Mouse (Mus musculus) CH12.LX (cell line): ENCODE measurements at regions not wholly inside any gene's neighbourhood (a gene's known extent, or its start where the extent isn't known, plus 50 kb on each side); places are given as distances from the start of the nearest gene placed in this dataset.

Experiments
- BHLHE40 ChIP-seq: IDR thresholded peaks from 2 replicates; pipeline ENCODE4 v1.6.1; 2011; ENCODE audit warnings: mild to moderate bottlenecking, low read depth, low read length, improper control_type of control experiment
- CTCF ChIP-seq, 2 experiments: IDR thresholded peaks in 1 of 2; conservative IDR thresholded peaks in 1 of 2; 2 replicates each; pipeline ENCODE4 v1.5.1; 2011 to 2012; ENCODE audit warnings: low read depth in 2 of 2, low read length in 2 of 2, improper control_type of control experiment in 1 of 2, inconsistent platforms in 1 of 2, mild to moderate bottlenecking in 1 of 2, moderate library complexity in 1 of 2
- EP300 ChIP-seq: IDR thresholded peaks from 2 replicates; pipeline ENCODE4 v1.6.1; 2011; ENCODE audit warnings: low read length, improper control_type of control experiment
- GABPA ChIP-seq: IDR thresholded peaks from 2 replicates; pipeline ENCODE4 v1.6.1; 2012; ENCODE audit warnings: low read depth, low read length, improper control_type of control experiment, inconsistent platforms; ENCODE audit not compliant: insufficient replicate concordance
- HCFC1 ChIP-seq: IDR thresholded peaks from 2 replicates; pipeline ENCODE4 v1.6.1; 2012; ENCODE audit warnings: low read depth, mild to moderate bottlenecking, inconsistent platforms, low read length, improper control_type of control experiment
- MAZ ChIP-seq: IDR thresholded peaks from 2 replicates; pipeline ENCODE4 v1.6.1; 2012; ENCODE audit warnings: low read depth, mild to moderate bottlenecking, inconsistent platforms, low read length, improper control_type of control experiment, moderate library complexity
- MYC ChIP-seq: IDR thresholded peaks from 2 replicates; pipeline ENCODE4 v1.6.1; 2011; ENCODE audit warnings: low read depth, mild to moderate bottlenecking, improper control_type of control experiment, low read length
- POLR2A ChIP-seq: IDR thresholded peaks from 2 replicates; pipeline ENCODE4 v1.6.1; 2011; ENCODE audit warnings: low read depth, mild to moderate bottlenecking, improper control_type of control experiment, low read length
- POLR2AphosphoS2 ChIP-seq: IDR thresholded peaks from 2 replicates; pipeline ENCODE4 v1.6.1; 2011; ENCODE audit warnings: low read depth, low read length, improper control_type of control experiment
- UBTF ChIP-seq: IDR thresholded peaks from 2 replicates; pipeline ENCODE4 v1.6.1; 2012; ENCODE audit warnings: low read depth, mild to moderate bottlenecking, inconsistent platforms, low read length, improper control_type of control experiment, moderate library complexity
- ZMIZ1 ChIP-seq: IDR thresholded peaks from 2 replicates; pipeline ENCODE4 v1.6.1; 2012; ENCODE audit warnings: low read depth, mild to moderate bottlenecking, inconsistent platforms, low read length, improper control_type of control experiment
- ZNF384 ChIP-seq: IDR thresholded peaks from 2 replicates; pipeline ENCODE4 v1.6.1; 2012; ENCODE audit warnings: low read depth, low read length, improper control_type of control experiment, inconsistent platforms

DNA sequence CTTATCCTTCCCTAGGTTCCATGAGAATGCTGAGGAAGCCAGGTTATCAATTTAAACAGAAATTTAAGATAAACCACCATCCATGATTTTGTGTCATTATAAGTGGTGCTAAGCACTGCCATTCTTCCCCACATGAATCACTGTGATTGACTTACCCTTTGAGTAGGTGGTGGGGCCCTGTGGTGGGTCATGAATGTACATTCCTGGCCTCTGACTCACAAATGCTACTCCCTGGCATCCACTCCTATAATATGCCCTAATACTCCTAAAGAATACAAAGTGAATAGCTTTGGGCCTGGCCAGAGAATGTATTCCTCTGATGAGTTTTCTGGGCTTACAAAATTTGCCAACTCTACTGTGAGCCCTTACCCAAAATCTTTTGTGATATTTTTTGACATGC lies 325.6 kb upstream of the Hsf2 start:
- TF ChIP-seq MAZ (no peak), EP300 (no peak), HCFC1 (no peak), CTCF (conservative IDR thresholded peaks at IDR 0.05 in 1 of 2, IDR thresholded peaks at IDR 0.05 in 1 of 2; ENCODE audit: low read depth in 2 of 2, low read length in 2 of 2) (no peak), BHLHE40 (no peak), POLR2AphosphoS2 (no peak), ZMIZ1 (no peak), ZNF384 (no peak), POLR2A (no peak), GABPA (no peak), MYC (no peak), UBTF (no peak)
